Mouse (Mus musculus): ENCODE data around the gene H1f0. TPM values are rescaled to one million over a fixed set of nuclear protein-coding genes. Genes with fewer than 3 reads are reported as not detected.

H1f0 gene
- polyA plus RNA-seq, 1 experiment: 123 TPM

DNA sequence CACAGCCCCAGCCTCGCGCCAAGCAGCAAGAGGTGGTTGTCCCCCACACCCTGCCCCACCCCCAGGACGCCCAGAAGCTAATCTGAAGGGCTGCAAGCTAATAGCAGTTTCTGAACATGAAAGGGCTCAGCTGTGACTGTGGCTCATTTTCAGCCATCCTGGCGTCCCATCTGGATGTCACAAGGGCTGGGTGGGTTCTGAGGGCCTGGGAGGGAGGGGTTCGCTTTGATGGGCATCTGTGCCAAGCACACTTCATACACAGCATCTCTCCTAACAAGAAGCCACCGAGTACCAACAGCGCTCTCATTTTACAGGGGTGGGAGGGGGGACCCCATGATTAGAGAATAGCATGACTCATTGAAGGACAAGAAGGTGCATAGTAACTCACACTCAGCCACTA, 14.9 kb upstream of the H1f0 start:
- no peak overlapping the region for H3K27ac ChIP-seq (ENCODE audit: insufficient read depth, low read depth, low read length)
- TF ChIP-seq POLR2A (IDR thresholded peaks at IDR 0.05; ENCODE audit: low read depth, low read length): no peak
- TF ChIP-seq CTCF (conservative IDR thresholded peaks at IDR 0.05; ENCODE audit: insufficient read depth, insufficient read length, low read depth, low read length): no peak
- 53% methylated on average over 7 of the region's 7 CpGs for WGBS
- no peaks in the 10 kb centered on the region for H3K36me3 ChIP-seq (ENCODE audit: control insufficient read depth, insufficient read depth, low read length)
- H3K27me3 ChIP-seq (replicated peaks; ENCODE audit: control insufficient read depth, insufficient read depth, low read length): no peaks in the 10 kb centered on the region
- no peak for DNase-seq
- no peaks in the 10 kb centered on the region for H3K4me1 ChIP-seq (ENCODE audit: control insufficient read depth, insufficient read depth, low read length)
- no peak overlapping the region for H3K4me3 ChIP-seq (ENCODE audit: insufficient read depth, low read depth, low read length)

DNA sequence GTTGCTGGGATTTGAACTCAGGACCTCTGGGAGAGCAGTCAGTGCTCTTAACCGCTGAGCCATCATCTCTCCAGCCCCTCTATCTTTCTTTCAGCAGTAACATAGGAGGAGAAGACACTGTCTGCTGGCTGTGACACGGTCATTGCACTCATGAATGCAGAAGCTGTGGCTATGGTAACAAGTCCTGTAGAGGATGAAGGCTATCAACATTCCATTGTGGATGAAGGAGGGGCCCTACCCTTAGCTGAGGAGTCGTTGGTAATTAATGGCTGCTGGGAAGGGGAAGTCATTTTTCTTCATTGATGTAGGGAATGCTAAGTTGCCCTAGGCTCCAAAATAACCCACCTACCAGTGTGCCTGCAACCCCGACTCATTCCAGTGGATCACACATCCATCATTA, 10.1 kb upstream of the H1f0 start:
- TF ChIP-seq CTCF (conservative IDR thresholded peaks at IDR 0.05; ENCODE audit: insufficient read depth, insufficient read length, low read depth, low read length) (no peak), POLR2A (IDR thresholded peaks at IDR 0.05; ENCODE audit: low read depth, low read length) (no peak)
- H3K27me3 ChIP-seq (replicated peaks; ENCODE audit: control insufficient read depth, insufficient read depth, low read length): no peaks in the 10 kb centered on the region
- H3K4me1 ChIP-seq (ENCODE audit: control insufficient read depth, insufficient read depth, low read length): peaks cover 3% of the 10 kb centered on the region; the same call in 1 of the 2 replicates
- no peaks in the 10 kb centered on the region for H3K36me3 ChIP-seq (ENCODE audit: control insufficient read depth, insufficient read depth, low read length)
- 25% methylated on average over 4 of the region's 4 CpGs for WGBS
- H3K27ac ChIP-seq (ENCODE audit: insufficient read depth, low read depth, low read length): no peak overlapping the region
- peak; percentile 13 for DNase-seq
- no peak overlapping the region for H3K4me3 ChIP-seq (ENCODE audit: insufficient read depth, low read depth, low read length)

- Histone ChIP-seq H3K27me3 (replicated peaks; ENCODE audit: control insufficient read depth, insufficient read depth, low read length) (no peaks in the 10 kb centered on the region), H3K4me1 (ENCODE audit: control insufficient read depth, insufficient read depth, low read length) (peaks cover 6% of the 10 kb centered on the region; the same call in 1 of the 2 replicates), H3K4me3 (ENCODE audit: insufficient read depth, low read depth, low read length) (no peak overlapping the region), H3K27ac (ENCODE audit: insufficient read depth, low read depth, low read length) (no peak overlapping the region), H3K36me3 (ENCODE audit: control insufficient read depth, insufficient read depth, low read length) (no peaks in the 10 kb centered on the region)
- 77% methylated on average over 3 of the region's 3 CpGs for WGBS
- DNase-seq: no peak
- TF ChIP-seq CTCF (conservative IDR thresholded peaks at IDR 0.05; ENCODE audit: insufficient read depth, insufficient read length, low read depth, low read length) (no peak), POLR2A (IDR thresholded peaks at IDR 0.05; ENCODE audit: low read depth, low read length) (no peak)
Observed at GRCm38 (mm10) chr15:79018886-79019285, 9.4 kb upstream of the H1f0 start.

GRCm38 (mm10) chr15:79022671-79023230, 5.5 kb upstream of the H1f0 start:
- Histone ChIP-seq H3K4me1 (ENCODE audit: control insufficient read depth, insufficient read depth, low read length) (peaks cover 12% of the 10 kb centered on the region; the same call in 1 of the 2 replicates), H3K27ac (ENCODE audit: insufficient read depth, low read depth, low read length) (peak overlapping the region; percentile 35; the same call in 1 of the 2 replicates), H3K4me3 (ENCODE audit: insufficient read depth, low read depth, low read length) (no peak overlapping the region), H3K36me3 (ENCODE audit: control insufficient read depth, insufficient read depth, low read length) (no peaks in the 10 kb centered on the region), H3K27me3 (replicated peaks; ENCODE audit: control insufficient read depth, insufficient read depth, low read length) (no peaks in the 10 kb centered on the region)
- TF ChIP-seq CTCF (conservative IDR thresholded peaks at IDR 0.05; ENCODE audit: insufficient read depth, insufficient read length, low read depth, low read length) (no peak), POLR2A (IDR thresholded peaks at IDR 0.05; ENCODE audit: low read depth, low read length) (no peak)
- 45% methylated on average over 10 of the region's 10 CpGs for WGBS
- DNase-seq: peak; percentile 20

DNA sequence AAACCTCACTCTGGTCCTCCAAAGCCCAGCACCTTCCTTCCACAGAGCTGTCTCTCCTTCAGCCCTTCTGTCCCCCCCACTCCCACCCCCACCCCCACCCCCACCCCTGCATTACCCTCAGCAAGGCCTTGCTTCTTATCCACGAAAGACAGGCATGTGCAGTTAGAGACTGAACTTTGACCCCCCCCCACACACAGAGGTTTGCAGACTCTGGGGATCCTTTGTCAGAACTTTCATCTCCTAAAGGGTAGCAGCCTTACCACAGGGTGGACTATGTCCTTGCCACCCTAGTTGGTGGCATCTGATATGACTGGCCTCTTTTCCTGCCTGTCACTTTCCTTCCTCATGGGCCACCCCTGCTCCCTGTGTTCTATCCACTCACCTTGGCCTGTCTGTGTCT, 4.9 kb upstream of the H1f0 start:
- WGBS: 59% methylated on average over 1 of the region's 1 CpGs
- H3K27ac ChIP-seq (ENCODE audit: insufficient read depth, low read depth, low read length): peak overlapping the region; percentile 35; the same call in 1 of the 2 replicates
- TF ChIP-seq POLR2A (IDR thresholded peaks at IDR 0.05; ENCODE audit: low read depth, low read length) (no peak), CTCF (conservative IDR thresholded peaks at IDR 0.05; ENCODE audit: insufficient read depth, insufficient read length, low read depth, low read length) (no peak)

GRCm38 (mm10) chr15:79025687-79026308, 2.5 kb upstream of the H1f0 start:
- 23% methylated on average over 15 of the region's 18 CpGs for WGBS
- Histone ChIP-seq H3K4me3 (ENCODE audit: insufficient read depth, low read depth, low read length) (peak overlapping the region; percentile 3; the same call in 1 of the 2 replicates), H3K27ac (ENCODE audit: insufficient read depth, low read depth, low read length) (peak overlapping the region; percentile 89), H3K27me3 (replicated peaks; ENCODE audit: control insufficient read depth, insufficient read depth, low read length) (no peaks in the 10 kb centered on the region), H3K36me3 (ENCODE audit: control insufficient read depth, insufficient read depth, low read length) (no peaks in the 10 kb centered on the region), H3K4me1 (ENCODE audit: control insufficient read depth, insufficient read depth, low read length) (peaks cover 12% of the 10 kb centered on the region; the same call in 1 of the 2 replicates)
- TF ChIP-seq CTCF (conservative IDR thresholded peaks at IDR 0.05; ENCODE audit: insufficient read depth, insufficient read length, low read depth, low read length) (no peak), POLR2A (IDR thresholded peaks at IDR 0.05; ENCODE audit: low read depth, low read length) (no peak)
- peak; percentile 45 for DNase-seq

More for the DNA sequence above, 4.9 kb upstream of the H1f0 start:
- Histone ChIP-seq H3K4me3 (ENCODE audit: insufficient read depth, low read depth, low read length) (no peak overlapping the region), H3K36me3 (ENCODE audit: control insufficient read depth, insufficient read depth, low read length) (no peaks in the 10 kb centered on the region), H3K4me1 (ENCODE audit: control insufficient read depth, insufficient read depth, low read length) (peaks cover 12% of the 10 kb centered on the region; the same call in 1 of the 2 replicates), H3K27me3 (replicated peaks; ENCODE audit: control insufficient read depth, insufficient read depth, low read length) (no peaks in the 10 kb centered on the region)
- DNase-seq: peak; percentile 61

DNA sequence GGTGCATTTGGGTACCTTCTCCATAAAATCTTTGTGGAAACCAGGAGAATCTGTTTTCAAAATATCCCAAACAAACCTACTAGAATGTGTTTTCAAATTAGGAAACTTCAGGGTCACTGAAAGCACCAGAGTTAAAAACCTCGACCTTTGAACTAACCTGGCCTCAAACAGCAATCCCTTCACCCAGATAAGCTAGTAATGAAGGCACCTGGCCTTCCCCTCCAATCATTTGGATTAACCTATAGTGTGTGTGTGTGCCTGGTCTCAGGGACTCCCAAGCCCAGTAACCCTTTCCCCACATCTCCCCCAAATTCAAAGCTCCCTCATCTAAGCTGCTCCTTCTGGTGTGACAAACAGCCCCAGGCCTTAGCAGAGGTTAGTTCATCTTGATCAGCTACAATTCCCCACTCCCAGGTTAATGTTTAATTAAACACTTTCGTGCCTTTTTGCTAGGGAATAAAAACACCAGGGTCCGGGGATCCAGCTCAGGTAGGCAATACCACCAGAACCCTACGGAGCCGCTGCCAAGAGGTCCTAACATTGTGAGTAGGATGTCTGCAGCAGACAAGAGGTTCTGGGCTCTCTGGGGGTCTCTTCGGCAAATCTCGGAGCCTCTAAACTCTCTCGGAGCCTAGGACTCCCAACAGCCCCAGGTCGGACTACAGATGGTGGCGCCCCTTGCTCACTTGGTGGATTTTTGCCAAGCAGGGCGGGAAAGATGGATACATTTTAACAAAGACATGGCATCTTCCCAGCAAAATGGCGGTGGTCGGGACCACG, 1.5 kb upstream of the H1f0 start:
- no peaks in the 10 kb centered on the region for H3K36me3 ChIP-seq (ENCODE audit: control insufficient read depth, insufficient read depth, low read length)
- H3K27me3 ChIP-seq (replicated peaks; ENCODE audit: control insufficient read depth, insufficient read depth, low read length): no peaks in the 10 kb centered on the region
- WGBS: 29% methylated on average over 14 of the region's 14 CpGs
- DNase-seq: peak; percentile 80
- H3K27ac ChIP-seq (ENCODE audit: insufficient read depth, low read depth, low read length): peak overlapping the region; percentile 89
- H3K4me3 ChIP-seq (ENCODE audit: insufficient read depth, low read depth, low read length): peak overlapping the region; percentile 69
- no peak for TF ChIP-seq CTCF (conservative IDR thresholded peaks at IDR 0.05; ENCODE audit: insufficient read depth, insufficient read length, low read depth, low read length)
- no peak for TF ChIP-seq POLR2A (IDR thresholded peaks at IDR 0.05; ENCODE audit: low read depth, low read length)
- peaks cover 18% of the 10 kb centered on the region; the same call in 1 of the 2 replicates for H3K4me1 ChIP-seq (ENCODE audit: control insufficient read depth, insufficient read depth, low read length)

Measured in kidney, adult 2 months (tissue).